Mouse (Mus musculus): ENCODE results near the gene Rusc2. TPM values are rescaled to one million over a fixed set of nuclear protein-coding genes. Genes with fewer than 3 reads are reported as not detected.
A peak's percentile ranks its signal among the peaks of the same experiment; 100 is the strongest.

Rusc2 gene
- total RNA-seq, 4 experiments from 2014 or later = 38.8 to 46.9 (median 43.2) TPM

DNA sequence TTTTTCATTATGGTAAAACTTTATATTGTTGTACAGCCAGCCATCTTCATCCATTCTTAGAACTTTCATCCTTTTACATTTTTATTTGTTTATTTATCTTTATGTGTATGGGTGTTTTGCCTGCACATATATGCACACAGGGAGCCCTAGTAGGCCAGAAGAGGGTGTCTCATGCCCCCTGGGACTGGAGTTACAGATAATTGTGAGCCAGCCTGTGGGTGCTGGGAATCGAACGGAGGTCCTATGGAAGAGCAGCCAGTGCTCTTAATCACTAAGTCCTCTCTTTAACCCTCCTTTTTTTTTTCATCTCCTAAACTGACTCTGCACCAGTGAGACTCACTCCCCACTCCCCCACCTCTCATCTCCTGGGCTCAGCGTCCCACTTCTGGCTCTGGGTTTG, 2.8 kb downstream of the Rusc2 start:
- no peak for DNase-seq

DNA sequence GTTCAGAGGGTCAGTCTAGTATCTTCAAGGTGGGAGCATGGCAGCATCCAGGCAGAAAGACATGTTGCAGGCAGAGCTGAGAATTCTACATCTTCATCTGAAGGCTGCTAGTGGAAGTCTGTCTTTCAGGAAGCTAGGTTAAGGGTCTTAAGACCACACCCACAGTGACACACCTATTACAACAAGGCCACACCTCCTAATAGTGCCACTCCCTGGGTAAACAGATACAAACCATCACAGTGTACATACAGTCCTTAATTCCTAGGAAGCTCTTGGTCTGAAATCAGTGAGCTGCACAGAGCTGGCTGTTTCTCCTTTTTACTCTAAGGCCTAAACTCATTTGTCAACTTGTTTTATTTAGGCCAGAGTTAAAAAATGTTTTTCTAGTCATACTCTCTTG, 5.2 kb downstream of the Rusc2 start:
- DNase-seq = no peak

- no peak for DNase-seq
Measured at GRCm38 (mm10) chr4:43389390-43389789, 7.6 kb downstream of the Rusc2 start.

GRCm38 (mm10) chr4:43389845-43390440, 8.2 kb downstream of the Rusc2 start:
- DNase-seq = no peak

DNA sequence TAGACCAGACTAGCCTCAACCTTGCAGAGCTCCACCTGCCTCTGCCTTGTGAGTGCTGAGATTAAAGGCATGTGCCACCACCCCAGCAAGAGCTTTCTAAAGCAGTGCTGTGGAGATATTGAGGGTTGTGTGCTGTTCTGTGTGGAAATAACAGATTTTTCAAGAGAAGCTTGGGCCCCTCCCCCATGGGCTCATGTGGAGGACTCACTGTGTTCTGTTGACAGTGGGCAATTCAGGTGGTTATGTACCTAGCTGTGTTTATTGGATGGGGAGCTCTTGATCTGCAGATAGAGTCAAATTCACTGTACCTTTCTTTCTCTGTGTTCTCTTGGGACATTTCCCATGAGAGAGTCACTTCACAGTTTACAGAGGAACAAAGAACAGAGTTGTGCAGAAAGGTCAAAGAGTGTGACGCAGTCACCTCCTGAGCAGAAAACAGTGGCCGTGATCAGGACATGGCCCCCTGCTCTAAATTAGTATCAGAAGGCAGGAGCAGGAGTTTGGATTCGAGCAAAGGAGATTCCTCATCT, 9.8 kb downstream of the Rusc2 start:
- no peak for DNase-seq

- DNase-seq = peak; percentile 87
Measured at GRCm38 (mm10) chr4:43394345-43394891, 12.6 kb downstream of the Rusc2 start.

DNA sequence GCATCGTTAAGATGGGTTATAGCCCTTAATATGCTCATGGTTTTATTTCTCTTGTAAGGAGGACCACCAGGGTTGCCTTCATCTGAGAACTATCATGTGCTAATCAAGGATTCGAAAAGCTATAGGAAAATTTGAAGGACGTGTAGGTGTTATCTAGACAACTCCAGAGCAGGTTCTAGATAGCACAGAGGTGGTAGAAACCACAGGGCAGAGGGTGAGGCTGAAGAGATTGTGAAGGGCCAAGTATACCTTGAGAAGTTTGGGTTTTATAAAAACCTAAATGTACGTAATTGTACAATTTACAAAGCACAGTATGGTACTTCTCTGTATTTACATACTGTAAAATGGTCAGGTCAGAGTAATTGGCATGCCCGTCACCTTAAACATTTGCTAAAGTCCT, 13.4 kb downstream of the Rusc2 start:
- DNase-seq = no peak

GRCm38 (mm10) chr4:43395836-43396235, 14.1 kb downstream of the Rusc2 start:
- no peak for DNase-seq

DNA sequence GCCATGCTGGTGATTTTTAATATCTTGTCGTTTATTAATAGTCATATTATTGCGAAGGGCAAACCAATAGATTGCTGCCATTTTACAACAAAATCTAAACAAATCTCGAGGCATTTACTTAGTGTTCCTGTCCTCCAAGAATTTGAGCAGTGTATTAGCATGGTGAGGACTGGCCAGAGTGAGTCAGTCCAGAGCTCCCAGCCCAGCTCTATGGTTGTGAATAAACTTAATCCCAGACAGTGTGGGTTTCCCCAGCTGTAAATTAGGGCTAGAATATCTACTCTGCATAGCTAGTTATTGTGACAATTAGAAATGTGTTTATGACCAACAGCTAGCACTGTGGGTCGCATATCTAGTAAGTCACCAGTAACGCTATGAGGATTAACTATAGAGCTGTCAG, 14.6 kb downstream of the Rusc2 start:
- no peak for DNase-seq

GRCm38 (mm10) chr4:43398014-43398413, 16.2 kb downstream of the Rusc2 start:
- no peak for DNase-seq

DNA sequence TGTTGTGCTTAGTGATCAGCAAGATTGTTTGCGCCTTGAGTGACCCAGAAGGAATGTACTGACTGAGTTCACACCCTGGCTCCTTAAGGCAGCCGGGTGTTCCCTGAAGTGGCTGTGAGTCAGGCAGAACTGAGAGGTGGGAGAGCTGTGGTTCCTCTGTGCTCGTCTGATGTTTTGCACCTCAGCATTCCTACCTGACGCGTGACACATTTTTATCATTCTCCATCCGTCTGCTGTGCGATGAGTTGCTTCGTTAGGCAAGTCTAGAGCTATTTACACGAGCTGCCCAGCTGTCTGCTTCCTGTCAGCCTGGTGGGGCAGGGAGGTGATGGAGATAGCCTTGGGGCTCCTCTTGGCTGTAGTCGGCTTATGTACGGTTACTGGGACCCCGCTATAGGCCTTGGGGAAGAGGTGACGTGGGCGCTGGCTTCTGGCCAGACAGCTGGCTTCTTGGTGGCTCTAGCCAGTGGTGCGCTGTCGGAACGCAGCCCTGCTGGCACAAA, 17.1 kb downstream of the Rusc2 start:
- DNase-seq = no peak

- no peak for DNase-seq
Measured at GRCm38 (mm10) chr4:43399391-43400131, 17.8 kb downstream of the Rusc2 start.

GRCm38 (mm10) chr4:43400976-43401375, 19.2 kb downstream of the Rusc2 start:
- no peak for DNase-seq

DNA sequence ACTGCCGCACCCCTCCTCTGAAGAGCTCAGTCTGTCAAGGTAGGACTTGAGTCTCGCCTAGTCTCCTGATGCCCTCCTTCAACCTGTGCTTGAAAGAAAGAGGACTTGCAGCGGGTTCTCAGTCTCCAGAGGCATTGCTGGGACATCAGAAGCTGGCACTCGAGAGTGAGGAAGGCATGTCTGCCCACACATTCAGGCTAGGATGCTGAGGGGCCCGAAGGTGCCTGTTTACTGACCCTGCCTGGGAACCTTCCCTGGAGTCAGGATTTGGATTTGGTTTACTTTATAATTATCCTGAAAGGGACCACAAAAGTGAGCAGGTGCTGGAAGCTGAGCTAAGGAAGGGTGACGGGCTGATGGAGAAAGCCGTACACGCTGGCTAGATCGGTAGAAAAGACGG, 19.7 kb downstream of the Rusc2 start:
- no peak for DNase-seq

- peak; percentile 70 for DNase-seq
Measured at GRCm38 (mm10) chr4:43402212-43402611, 20.4 kb downstream of the Rusc2 start.

- DNase-seq = no peak
Measured at GRCm38 (mm10) chr4:43404697-43405096, 22.9 kb downstream of the Rusc2 start.

DNA sequence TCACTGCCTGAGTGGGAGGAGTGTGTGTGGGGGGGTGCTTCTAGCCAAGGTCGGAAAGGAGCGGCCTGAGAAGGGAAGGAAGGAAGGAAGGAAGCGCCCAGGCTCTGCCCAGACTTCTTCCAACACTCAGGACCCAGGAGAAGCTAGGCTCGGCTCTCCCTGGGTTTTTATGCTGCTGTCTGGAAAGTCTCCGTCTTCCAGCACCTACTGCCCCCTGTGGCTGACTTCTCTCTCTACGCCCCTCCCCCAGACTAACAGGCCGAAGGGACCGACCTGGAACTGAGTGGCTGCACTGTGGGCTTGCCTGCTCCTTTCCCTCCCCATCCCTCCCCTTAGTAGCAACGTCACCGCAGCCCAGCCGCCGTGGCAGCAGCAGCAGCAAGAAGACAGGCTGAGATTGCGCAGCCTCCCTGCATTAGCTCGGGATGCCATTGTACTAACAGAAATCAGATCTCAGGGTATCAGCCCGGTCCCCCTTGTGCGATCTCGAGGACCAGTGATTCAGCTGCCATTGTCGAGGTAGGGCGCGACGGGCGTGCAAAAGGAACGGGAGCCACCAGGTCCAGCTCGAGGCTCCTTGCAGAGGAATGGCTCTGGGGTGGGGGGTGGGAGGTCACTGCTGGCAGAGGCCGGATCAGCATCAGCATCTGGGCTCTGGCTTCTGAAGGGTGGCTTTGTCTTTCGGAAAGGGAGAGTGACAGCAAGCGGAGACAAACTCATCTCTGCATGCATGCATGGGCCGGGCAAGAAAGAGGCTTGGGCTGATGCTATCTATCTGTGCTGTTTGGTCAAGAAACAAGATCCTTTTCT, 24.6 kb downstream of the Rusc2 start:
- DNase-seq = peak; percentile 77

DNA sequence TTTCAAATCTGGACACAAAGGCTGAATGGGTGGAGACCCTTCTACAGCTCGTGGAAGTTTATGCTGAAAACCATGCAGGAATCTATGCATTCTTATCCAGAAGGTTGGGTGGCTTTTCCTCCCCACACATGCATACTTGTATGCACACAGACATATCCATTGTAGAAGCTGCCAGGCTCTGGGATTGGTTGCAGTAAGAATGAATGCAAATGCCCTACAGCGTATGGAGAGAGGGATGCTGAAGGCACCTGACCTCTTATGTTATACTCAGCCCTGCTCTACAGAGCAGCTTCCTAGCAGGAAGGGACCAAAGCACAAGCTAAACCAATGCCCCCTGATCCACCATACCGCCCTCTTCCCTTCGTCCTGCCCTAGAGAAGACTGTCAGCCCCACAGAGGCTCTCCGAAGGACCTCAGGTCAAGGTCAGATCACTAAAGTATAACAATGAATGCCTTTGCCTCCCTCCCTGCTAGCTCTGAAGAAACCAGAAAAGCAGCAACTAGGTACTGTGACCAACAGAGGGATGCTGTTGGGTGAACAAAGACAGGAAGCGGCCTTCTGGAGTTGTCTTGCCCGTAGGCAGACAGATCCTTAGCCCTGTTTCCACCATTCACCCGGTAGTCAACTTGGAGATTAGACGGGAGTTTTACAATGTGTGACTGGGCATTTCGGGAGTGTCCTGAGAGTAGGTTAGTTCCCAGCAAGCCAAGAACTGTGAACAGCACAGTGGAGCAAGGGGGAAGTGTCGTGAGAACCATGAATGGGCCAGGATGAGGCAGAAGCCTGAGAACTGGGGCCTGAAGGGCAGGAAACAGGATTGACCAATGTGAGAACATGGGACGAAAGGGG, 25.5 kb downstream of the Rusc2 start:
- DNase-seq = no peak

GRCm38 (mm10) chr4:43414761-43415160, 33.0 kb downstream of the Rusc2 start:
- no peak for DNase-seq

GRCm38 (mm10) chr4:43415221-43416070, 33.7 kb downstream of the Rusc2 start:
- DNase-seq = no peak

DNA sequence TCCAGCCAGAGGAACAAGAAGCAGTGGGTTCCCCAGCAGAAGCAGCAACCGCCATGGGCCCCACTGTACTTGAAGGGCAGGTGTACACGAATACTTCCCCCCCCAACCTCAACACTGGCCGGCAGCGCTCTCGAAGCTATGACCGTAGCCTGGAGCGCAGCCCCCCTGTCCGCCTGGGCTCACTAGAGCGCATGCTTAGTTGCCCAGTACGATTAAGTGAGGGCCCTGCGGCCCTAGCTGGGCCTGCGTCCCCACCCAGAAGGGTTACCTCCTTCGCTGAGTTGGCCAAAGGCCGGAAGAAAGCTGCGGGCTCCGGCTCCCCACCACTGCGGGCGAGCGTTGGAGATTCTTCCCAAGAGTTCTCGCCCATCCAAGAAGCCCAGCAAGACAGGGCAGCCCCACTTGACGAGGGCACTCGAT, 34.3 kb downstream of the Rusc2 start:
- no peak for DNase-seq
